ENCODE assay signal across 8 mouse cellular contexts in genomic region chr1:135548750-135549149, GRCm38 (mm10). TPM values are rescaled to one million over a fixed set of nuclear protein-coding genes. Genes with fewer than 3 reads are reported as not detected.
DNase-seq lines count a peak whose midpoint lies in the region; ATAC-seq and TF ChIP-seq lines count a peak whose summit lies in the region.

No protein-coding gene starts in this region.

- ATAC-seq in heart, embryonic 12.5 days (ENCODE audit: insufficient number of reproducible peaks, low FRiP score) = no peak
- no peak for ATAC-seq in megakaryocyte progenitor cell, adult 5-6 weeks (replicated peaks; ENCODE audit: poor library complexity)

- intact Hi-C loops in left cerebral cortex, adult 2 months (cut with DNase I) = no loop called here
- intact Hi-C loops in left cerebral cortex, postnatal 36 days (cut with DNase I) = no loop called here

- 47% methylated on average over 9 of the region's 9 CpGs for WGBS in heart, embryonic 12.5 days

- H3K27ac ChIP-seq in left cerebral cortex, adult 2 months = peak overlapping the region; percentile 6; the same call in 1 of the 2 replicates
- 0 out of 2 replicates have a peak overlapping the region, but pooled peaks have one; percentile 20 for H3K27ac ChIP-seq in heart, embryonic 12.5 days (ENCODE audit: poor library complexity, severe bottlenecking)

- H3K36me3 ChIP-seq in heart, embryonic 12.5 days = no peaks in the 10 kb centered on the region

- no peak overlapping the region for H3K9ac ChIP-seq in heart, embryonic 12.5 days

- peaks cover 50% of the 10 kb centered on the region for H3K4me1 ChIP-seq in heart, embryonic 12.5 days (replicated peaks)

- peak; percentile 10 for TF ChIP-seq CTCF in left cerebral cortex, adult 2 months (IDR thresholded peaks at IDR 0.05)

- peak in 1 of 2 experiments; percentile 48 for DNase-seq in left cerebral cortex, adult 2 months (ENCODE audit: extremely low spot score in 1 of 2, low spot score in 2 of 2)
- no peak for DNase-seq in left cerebral cortex, postnatal 36 days (ENCODE audit: low spot score in 2 of 2)
- DNase-seq in cerebellum, postnatal 10 days = peak; percentile 88 to 94
- peak; percentile 91 to 93 for DNase-seq in kidney, adult 8-10 months
- peak; percentile 75 for DNase-seq in lung, postnatal 10 days
- DNase-seq in spleen, adult 18-20 months = no peak

- no peak overlapping the region for H3K4me2 ChIP-seq in heart, embryonic 12.5 days

- no peak overlapping the region for H3K4me3 ChIP-seq in left cerebral cortex, adult 2 months
- no peak overlapping the region for H3K4me3 ChIP-seq in heart, embryonic 12.5 days

- no peaks in the 10 kb centered on the region for H3K27me3 ChIP-seq in heart, embryonic 12.5 days (replicated peaks)

- no peaks in the 10 kb centered on the region for H3K9me3 ChIP-seq in heart, embryonic 12.5 days (replicated peaks)

RNA-seq across cellular contexts. Expression of gene Nav1, which starts 58.3 kb away (rescaled TPM):
- total RNA-seq in left cerebral cortex, adult 2 months (2021) = 10 to 100 TPM; 55.4 to 68.4 TPM
- 10 to 100 TPM; 48.9 to 69.6 TPM for total RNA-seq in left cerebral cortex, postnatal 36 days (2021)
- polyA plus RNA-seq in heart, embryonic 12.5 days (2016; fragmentation: Nextera tagmentation; extraction: Ambion mirVana) = 38.9 and 45.1 TPM in 2 replicates
- total RNA-seq in megakaryocyte progenitor cell, adult 5-6 weeks (2015) = 15.7 and 16.9 TPM in 2 replicates
- 2.0 and 2.8 TPM in 2 replicates for total RNA-seq in megakaryocyte progenitor cell, adult 5-6 weeks (2017)

Comparison
In these comparisons a context has a peak if more than half of its experiments do, and no peak if none do; other contexts are left out.
1. DNase-seq: peak in cerebellum, postnatal 10 days (2 of 2), kidney, adult 8-10 months (2 of 2) and lung, postnatal 10 days (single experiment); none in left cerebral cortex, postnatal 36 days (0 of 2) and spleen, adult 18-20 months (0 of 2).